Mouse (Mus musculus) hindlimb bud, embryonic 11.5 days (tissue): ENCODE measurements around the gene Arhgef19.

ENCODE experiments used
- DNase-seq: peaks from one replicate; pipeline ENCODE4 v3.0.0-alpha.2; 2012; ENCODE audit warnings: low read depth, low spot score; ENCODE audit errors: extremely low spot score

Gene Arhgef19

GRCm38 (mm10) chr4:141235537-141236111 lies 3.7 kb upstream of the Arhgef19 start:
- DNase-seq: no peak

- no peak for DNase-seq
These were observed 2.4 kb upstream of the Arhgef19 start for GRCm38 (mm10) chr4:141236856-141237255.

- DNase-seq: no peak
These were observed 559 bp upstream of the Arhgef19 start for GRCm38 (mm10) chr4:141238492-141239387.

- no peak for DNase-seq
These were observed 1.3 kb downstream of the Arhgef19 start for GRCm38 (mm10) chr4:141240617-141241016.

GRCm38 (mm10) chr4:141241861-141242260 lies 2.6 kb downstream of the Arhgef19 start:
- no peak for DNase-seq

GRCm38 (mm10) chr4:141242651-141243241 lies 3.4 kb downstream of the Arhgef19 start:
- DNase-seq: no peak

- no peak for DNase-seq
These were observed 4.3 kb downstream of the Arhgef19 start for GRCm38 (mm10) chr4:141243636-141244035.

- no peak for DNase-seq
These were observed 5.1 kb downstream of the Arhgef19 start for GRCm38 (mm10) chr4:141244401-141244800.

GRCm38 (mm10) chr4:141244931-141245425 lies 5.7 kb downstream of the Arhgef19 start:
- DNase-seq: no peak

GRCm38 (mm10) chr4:141246089-141246997 lies 7.0 kb downstream of the Arhgef19 start:
- no peak for DNase-seq

GRCm38 (mm10) chr4:141246998-141247350 lies 7.7 kb downstream of the Arhgef19 start:
- no peak for DNase-seq

- no peak for DNase-seq
These were observed 8.7 kb downstream of the Arhgef19 start for GRCm38 (mm10) chr4:141247776-141248613.

GRCm38 (mm10) chr4:141248614-141248978 lies 9.3 kb downstream of the Arhgef19 start:
- DNase-seq: no peak

- DNase-seq: no peak
These were observed 10.1 kb downstream of the Arhgef19 start for GRCm38 (mm10) chr4:141249383-141249782.

GRCm38 (mm10) chr4:141251071-141251470 lies 11.8 kb downstream of the Arhgef19 start:
- no peak for DNase-seq

- DNase-seq: no peak
These were observed 13.3 kb downstream of the Arhgef19 start for GRCm38 (mm10) chr4:141252641-141253040.

GRCm38 (mm10) chr4:141254234-141254633 lies 14.9 kb downstream of the Arhgef19 start:
- DNase-seq: no peak

- no peak for DNase-seq
These were observed 18.1 kb downstream of the Arhgef19 start for GRCm38 (mm10) chr4:141257440-141257839.

- no peak for DNase-seq
These were observed 20.1 kb downstream of the Arhgef19 start for GRCm38 (mm10) chr4:141259413-141259812.
